In genomic region chr2:101756069-101756753, GRCm38 (mm10) we compare ENCODE assay signal across 17 mouse cellular contexts.
DNase-seq lines count a peak whose midpoint lies in the region; ATAC-seq and TF ChIP-seq lines count a peak whose summit lies in the region.
"Had no signal": no experiment of that assay in that cellular context is flagged by ENCODE, and none has a peak within 500 bp of the region (broad histone marks: within the 10 kb centered on the region; RNA-seq: fewer than 3 reads in every experiment).

No protein-coding gene starts in this region.

- ATAC-seq in forebrain, embryonic 14.5 days: no peak
- ATAC-seq: midbrain, embryonic 15.5 days had no signal

- H3K4me3 ChIP-seq in layer of hippocampus, adult 2 months: no peak overlapping the region
- H3K4me3 ChIP-seq in megakaryocyte, embryonic 14.5 days (replicated peaks): peak overlapping the region; percentile 10
- H3K4me3 ChIP-seq in forebrain, embryonic 14.5 days (ENCODE audit: low read depth, low read length): no peak overlapping the region
- H3K4me3 ChIP-seq: limb, embryonic 15.5 days; midbrain, embryonic 15.5 days; neural tube, embryonic 15.5 days had no signal

- H3K4me1 ChIP-seq in megakaryocyte, embryonic 14.5 days: peaks cover 96% of the 10 kb centered on the region
- H3K4me1 ChIP-seq in forebrain, embryonic 14.5 days (ENCODE audit: control insufficient read depth, insufficient read depth, low read length): peaks cover 10% of the 10 kb centered on the region

- intact Hi-C loops in heart, postnatal 25 days (cut with DNase I): no loop called here

- H3K9ac ChIP-seq in forebrain, embryonic 14.5 days (ENCODE audit: low read length): no peak overlapping the region
- H3K9ac ChIP-seq: limb, embryonic 15.5 days; lung, embryonic 14.5 days; midbrain, embryonic 15.5 days; neural tube, embryonic 15.5 days had no signal

- DNase-seq in layer of hippocampus, adult 2 months (ENCODE audit: low spot score in 2 of 2): no peak
- no peak for DNase-seq in layer of hippocampus, adult 8-10 months (ENCODE audit: low spot score in 2 of 2)
- DNase-seq in R1 (ENCODE audit: low read depth, low spot score): peak; percentile 83
- peak; percentile 42 for DNase-seq in thymus, postnatal 25 days
- no peak for DNase-seq in heart, postnatal 25 days (ENCODE audit: low spot score)
- DNase-seq in forebrain, embryonic 14.5 days (ENCODE audit: low spot score): no peak
- DNase-seq in urinary bladder, adult 18-20 months (ENCODE audit: low spot score in 2 of 2): no peak
- DNase-seq: cerebellum, adult 9-11 months; layer of hippocampus, postnatal 36 days; lung, embryonic 14.5 days; right cerebral cortex, postnatal 25 days had no signal

- WGBS in forebrain, embryonic 14.5 days: 27% methylated on average over 7 of the region's 7 CpGs

- H3K9me3 ChIP-seq in megakaryocyte, embryonic 14.5 days: no peaks in the 10 kb centered on the region
- no peaks in the 10 kb centered on the region for H3K9me3 ChIP-seq in forebrain, embryonic 14.5 days (replicated peaks; ENCODE audit: control insufficient read depth, low read length)
- H3K9me3 ChIP-seq: limb, embryonic 15.5 days; midbrain, embryonic 15.5 days; neural tube, embryonic 15.5 days had no signal

- TF ChIP-seq CTCF in layer of hippocampus, adult 2 months (conservative IDR thresholded peaks at IDR 0.05): no peak

- H3K4me2 ChIP-seq in forebrain, embryonic 14.5 days (ENCODE audit: low read length): no peak overlapping the region
- H3K4me2 ChIP-seq: limb, embryonic 15.5 days had no signal

- H3K36me3 ChIP-seq in megakaryocyte, embryonic 14.5 days (replicated peaks; ENCODE audit: low read length): peaks cover 89% of the 10 kb centered on the region
- no peaks in the 10 kb centered on the region for H3K36me3 ChIP-seq in forebrain, embryonic 14.5 days (ENCODE audit: control insufficient read depth, insufficient read depth, low read length)
- H3K36me3 ChIP-seq: limb, embryonic 15.5 days; midbrain, embryonic 15.5 days; neural tube, embryonic 15.5 days had no signal

- peak overlapping the region; percentile 51 for H3K27ac ChIP-seq in layer of hippocampus, adult 2 months
- no peak overlapping the region for H3K27ac ChIP-seq in forebrain, embryonic 14.5 days (ENCODE audit: low read depth, low read length)
- H3K27ac ChIP-seq: hindbrain, embryonic 14.5 days; limb, embryonic 15.5 days; neural tube, embryonic 15.5 days; stomach, postnatal 0 days had no signal

- H3K27me3 ChIP-seq in megakaryocyte, embryonic 14.5 days (replicated peaks): no peaks in the 10 kb centered on the region
- no peaks in the 10 kb centered on the region for H3K27me3 ChIP-seq in forebrain, embryonic 14.5 days (replicated peaks; ENCODE audit: control insufficient read depth, insufficient read depth, low read length)
- H3K27me3 ChIP-seq: limb, embryonic 15.5 days; midbrain, embryonic 15.5 days; neural tube, embryonic 15.5 days had no signal

Comparison
In these comparisons a context has a peak if more than half of its experiments do, and no peak if none do; other contexts are left out.
1. DNase-seq: peak in R1 (single experiment) and thymus, postnatal 25 days (single experiment); none in layer of hippocampus, adult 2 months (0 of 2), layer of hippocampus, adult 8-10 months (0 of 2), heart, postnatal 25 days (single experiment), forebrain, embryonic 14.5 days (single experiment) and urinary bladder, adult 18-20 months (0 of 2).